Mouse (Mus musculus) intestine, postnatal 0 days (tissue): Measurements from ENCODE around the gene Psma5. TPM values are rescaled to one million over a fixed set of nuclear protein-coding genes. Genes with fewer than 3 reads are reported as not detected.

Experiments used
- ATAC-seq: fragments of 200-750 bp; cut with Nextera tagmentation; 2 replicates; pipeline ENCODE4 v1.8.0; 2017; ENCODE audit warnings: mild to moderate bottlenecking, moderate TSS enrichment, moderate library complexity
- H3K27ac ChIP-seq: fragments of 300-500 bp; sonication (generic); 2 replicates; pipeline ENCODE4 v1.5.1; 2014; ENCODE audit warnings: mild to moderate bottlenecking, low read depth, low read length, moderate library complexity
- H3K27me3 ChIP-seq: fragments of 300-500 bp; sonication (generic); replicated peaks from 2 replicates; pipeline ENCODE4 v1.6.1; 2014; ENCODE audit warnings: low read length, mixed read lengths; ENCODE audit not compliant: control insufficient read depth, insufficient read depth
- H3K36me3 ChIP-seq: fragments of 300-500 bp; sonication (generic); 2 replicates; pipeline ENCODE4 v1.6.1; 2014; ENCODE audit warnings: mild to moderate bottlenecking, moderate library complexity; ENCODE audit not compliant: control insufficient read depth, insufficient read depth
- H3K4me1 ChIP-seq: fragments of 300-500 bp; sonication (generic); replicated peaks from 2 replicates; pipeline ENCODE4 v1.6.1; 2014; ENCODE audit warnings: antibody characterized with exemption, low read length, mixed read lengths; ENCODE audit not compliant: control insufficient read depth, insufficient read depth
- H3K4me2 ChIP-seq: fragments of 300-500 bp; sonication (generic); replicated peaks from 2 replicates; pipeline ENCODE4 v1.6.1; 2014; ENCODE audit warnings: low read depth, mild to moderate bottlenecking, moderate library complexity
- H3K4me3 ChIP-seq: fragments of 300-500 bp; sonication (generic); 2 replicates; pipeline ENCODE4 v1.5.1; 2014; ENCODE audit warnings: low read depth, low read length
- H3K9ac ChIP-seq: fragments of 300-500 bp; sonication (generic); 2 replicates; pipeline ENCODE4 v1.6.1; 2014; ENCODE audit warnings: mild to moderate bottlenecking, low read depth, low read length
- H3K9me3 ChIP-seq: fragments of 300-500 bp; sonication (generic); 2 replicates; pipeline ENCODE4 v1.6.1; 2016; ENCODE audit warnings: mixed run types; ENCODE audit not compliant: control insufficient read depth
- CTCF ChIP-seq: sonication (generic); IDR thresholded peaks from 2 replicates; pipeline ENCODE4 v1.5.1; 2016; ENCODE audit warnings: low read depth, mild to moderate bottlenecking, control low read depth, antibody characterized with exemption, moderate library complexity
- WGBS: fragments of 180-500 bp; shearing (Covaris S2); extraction: QIAGEN DNeasy Blood & Tissue Kit; methylation state at CpG from one replicate; pipeline ENCODE4 v1.1.7; 2014; 5-methylcytosine and 5-hydroxymethylcytosine counted together
- polyA plus RNA-seq: library from polyadenylated mRNA; unstranded; fragments of >200 nt; fragmentation: Nextera tagmentation; extraction: Ambion mirVana; gene quantifications from 2 replicates; pipeline ENCODE4 v1.2.1, GENCODE M21; 2015

The Psma5 gene
- 166 and 179 TPM in 2 replicates for polyA plus RNA-seq

DNA sequence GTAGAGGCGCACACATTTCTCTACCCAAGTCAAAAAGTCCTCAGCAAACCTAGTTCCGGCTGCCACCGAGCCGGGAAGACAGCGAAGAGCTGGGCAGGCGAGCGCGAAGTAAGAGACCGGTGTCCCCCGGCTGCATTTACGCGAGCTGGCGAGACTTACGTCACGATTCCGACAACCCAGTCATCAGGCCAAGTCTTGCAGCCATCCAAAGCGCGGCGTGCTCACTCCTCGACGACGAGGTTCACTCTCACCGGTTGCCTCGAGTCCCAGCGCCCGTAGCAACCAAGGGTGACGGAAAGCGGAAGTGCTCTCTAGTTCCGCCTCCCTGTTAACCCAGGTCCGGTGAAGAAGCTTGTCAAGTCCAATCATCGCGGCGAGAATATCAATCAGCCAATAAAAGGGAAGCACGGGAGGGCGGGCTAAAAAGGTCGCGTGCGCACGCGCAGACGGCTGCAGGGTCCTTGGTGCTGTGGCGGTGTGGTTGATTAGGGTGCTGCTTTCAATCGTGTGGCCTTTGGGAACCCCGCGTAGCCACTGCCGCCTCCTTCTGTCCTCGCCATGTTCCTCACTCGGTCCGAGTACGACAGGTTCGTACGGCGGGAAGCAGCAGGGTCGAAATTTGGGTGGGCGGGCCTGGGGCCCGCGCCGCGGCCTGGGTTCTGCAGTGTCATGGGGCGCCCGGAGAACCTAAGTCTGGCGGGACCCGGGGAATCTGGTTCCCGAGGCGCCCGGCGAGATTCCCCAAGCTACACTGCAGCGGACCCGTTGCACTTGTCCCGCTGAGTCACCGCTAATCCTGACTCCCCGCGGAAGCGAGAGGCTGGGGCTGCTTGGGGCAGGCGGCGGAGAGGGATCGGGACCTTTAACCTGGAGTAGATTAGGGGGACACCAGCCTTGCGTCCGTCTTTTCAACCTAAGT lies at the start of gene Psma5:
Gene Psma5 (plus strand): TSS at position 208 of the 919 bp plus-strand sequence.
- under 1% methylated on average over 78 of the region's 79 CpGs for WGBS
- peak within 1 kb of the TSS; percentile 91 for H3K4me3 ChIP-seq
- H3K36me3 ChIP-seq = peaks cover 3% of the 10 kb centered on the region; the same call in 1 of the 2 replicates
- peak; percentile 99 for ATAC-seq
- peak within 1 kb of the TSS; percentile 71 for H3K27ac ChIP-seq
- no peaks in the 10 kb centered on the region for H3K27me3 ChIP-seq
- peak within 1 kb of the TSS; percentile 83 for H3K9ac ChIP-seq
- peak within 1 kb of the TSS; percentile 86 for H3K4me2 ChIP-seq
- TF ChIP-seq CTCF = no peak
- no peaks in the 10 kb centered on the region for H3K9me3 ChIP-seq
- no peaks in the 10 kb centered on the region for H3K4me1 ChIP-seq

DNA sequence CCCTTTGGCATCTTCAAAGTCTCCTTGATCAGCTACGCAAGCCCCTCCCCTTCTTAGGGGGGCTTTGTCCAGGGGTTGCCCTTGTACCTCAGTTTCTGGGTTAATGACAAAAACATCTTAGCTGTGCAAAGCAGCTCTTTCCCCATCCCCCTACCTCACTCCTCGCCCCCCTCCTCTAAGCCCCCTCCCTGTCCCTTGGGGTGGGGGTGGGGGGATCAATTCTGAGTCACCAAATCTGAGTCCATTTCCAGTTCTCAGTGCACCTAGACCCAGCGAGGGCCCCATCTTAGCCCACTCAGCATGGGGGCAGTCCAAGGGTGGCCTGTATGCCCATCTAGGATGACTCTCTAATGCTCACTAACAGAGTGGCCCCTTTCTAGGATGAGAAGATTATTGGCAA lies 47.7 kb upstream of the Psma5 start:
- no peak for ATAC-seq
- H3K36me3 ChIP-seq = peaks cover 22% of the 10 kb centered on the region
- 81% methylated on average over 3 of the region's 3 CpGs for WGBS
- TF ChIP-seq CTCF = no peak
- H3K27ac ChIP-seq = no peak overlapping the region
- no peaks in the 10 kb centered on the region for H3K9me3 ChIP-seq
- peak overlapping the region; percentile 95 for H3K4me2 ChIP-seq
- peaks cover 5% of the 10 kb centered on the region for H3K4me1 ChIP-seq
- H3K4me3 ChIP-seq = peak overlapping the region; percentile 73; the same call in 1 of the 2 replicates
- H3K27me3 ChIP-seq = no peaks in the 10 kb centered on the region
- H3K9ac ChIP-seq = no peak overlapping the region

DNA sequence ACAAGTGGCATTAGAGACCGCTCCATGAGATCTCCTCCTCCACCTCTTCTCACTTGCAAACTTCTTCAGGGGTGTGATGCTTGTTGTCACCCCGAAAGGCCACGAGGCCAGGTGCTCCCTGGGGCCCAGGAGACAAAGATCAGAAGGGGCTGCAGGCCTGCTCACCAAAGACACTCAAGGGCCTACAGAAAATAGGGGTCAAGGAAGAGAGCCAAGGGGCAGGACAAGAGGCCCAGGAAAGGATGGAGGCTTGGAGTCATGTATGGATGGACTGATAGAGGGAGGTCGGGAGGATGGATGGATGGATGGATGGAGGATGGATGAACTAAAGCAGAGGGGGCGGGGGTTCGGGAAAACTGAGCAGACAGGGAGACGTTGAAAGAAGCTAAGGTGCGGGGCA lies 47.2 kb upstream of the Psma5 start:
- ATAC-seq = no peak
- Histone ChIP-seq H3K36me3 (peaks cover 22% of the 10 kb centered on the region), H3K9me3 (no peaks in the 10 kb centered on the region), H3K4me1 (peaks cover 5% of the 10 kb centered on the region), H3K27me3 (0 out of 2 replicates have a peak, but pooled peaks cover 3% of the 10 kb centered on the region), H3K4me3 (peak overlapping the region; percentile 73), H3K9ac (peak overlapping the region; percentile 75; the same call in 1 of the 2 replicates), H3K27ac (no peak overlapping the region), H3K4me2 (peak overlapping the region; percentile 95)
- WGBS = 7% methylated on average over 8 of the region's 8 CpGs
- no peak for TF ChIP-seq CTCF

DNA sequence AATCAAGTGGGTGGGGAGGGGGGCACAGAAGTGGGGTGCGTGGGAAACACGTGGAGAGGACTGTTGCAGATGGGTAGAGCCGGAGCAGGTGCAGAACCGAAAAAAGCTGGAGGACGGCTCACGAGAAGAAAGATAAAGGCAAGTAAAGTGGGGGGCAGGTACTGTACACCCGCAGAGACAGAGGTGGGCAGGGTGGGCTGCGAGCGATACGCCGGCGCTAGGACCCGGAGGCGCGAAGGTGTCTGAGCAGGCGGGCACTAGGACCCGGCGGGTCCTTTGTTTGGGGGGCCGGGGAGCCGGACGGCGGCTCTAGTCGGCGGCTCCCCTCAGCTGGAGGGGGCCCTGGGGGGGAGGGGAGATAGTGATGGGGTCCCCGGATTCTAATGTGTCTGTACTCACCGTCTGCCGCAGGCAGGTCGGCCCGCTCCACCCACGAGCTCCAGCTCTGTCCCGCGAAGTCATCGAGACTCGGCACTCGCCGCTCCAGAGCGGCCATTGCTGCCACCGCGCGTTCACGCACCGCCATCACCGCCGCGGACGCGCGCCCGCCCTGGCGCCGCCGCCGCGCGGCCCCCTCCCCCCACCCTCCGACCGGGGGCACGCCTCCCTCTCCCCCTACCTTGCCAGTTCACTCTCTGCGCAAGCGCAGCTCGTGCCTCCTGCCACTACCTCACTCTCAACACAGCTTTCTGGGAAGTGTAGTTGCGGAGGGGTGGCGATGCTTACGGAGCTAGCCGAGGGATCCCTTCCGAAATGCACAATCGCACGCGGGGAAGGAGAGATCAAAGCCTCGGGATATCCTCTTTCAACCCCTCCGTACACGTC lies 46.6 kb upstream of the Psma5 start:
- peak overlapping the region; percentile 95 for H3K4me2 ChIP-seq

DNA sequence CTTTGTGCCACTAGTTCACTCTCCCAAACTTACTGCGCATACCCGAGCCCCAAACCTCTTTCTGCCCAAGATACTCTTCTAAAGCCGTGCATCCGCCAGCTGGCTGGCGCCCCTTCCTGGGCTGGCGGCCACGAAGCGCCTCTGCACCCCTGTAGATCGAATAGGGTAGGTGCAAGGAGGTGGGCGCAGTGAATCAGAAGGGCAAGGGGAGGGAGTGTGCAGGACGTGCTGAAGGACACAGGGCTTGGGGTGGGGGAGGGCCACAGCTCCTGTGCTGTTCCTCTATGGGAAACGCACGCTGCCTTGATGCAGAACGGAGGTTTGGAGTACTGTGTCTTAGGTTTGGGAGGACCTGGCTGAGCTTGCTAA lies 46.0 kb upstream of the Psma5 start, which contains the start of gene Atxn7l2:
Gene Atxn7l2 (minus strand): TSS at position 164 of the 369 bp plus-strand sequence.
- TF ChIP-seq CTCF = peak; percentile 62
- Histone ChIP-seq H3K4me3 (peak within 1 kb of the TSS; percentile 73), H3K36me3 (peaks cover 15% of the 10 kb centered on the region), H3K4me1 (peaks cover 5% of the 10 kb centered on the region), H3K9me3 (no peaks in the 10 kb centered on the region), H3K27me3 (0 out of 2 replicates have a peak, but pooled peaks cover 3% of the 10 kb centered on the region), H3K9ac (peak within 1 kb of the TSS; percentile 75), H3K27ac (peak within 1 kb of the TSS; percentile 80), H3K4me2 (peak within 1 kb of the TSS; percentile 95)
- WGBS = 0% methylated on average over 14 of the region's 14 CpGs
- peak; percentile 40 for ATAC-seq

More for the DNA sequence above, 46.6 kb upstream of the Psma5 start:
- Histone ChIP-seq H3K36me3 (peaks cover 21% of the 10 kb centered on the region), H3K27me3 (0 out of 2 replicates have a peak, but pooled peaks cover 3% of the 10 kb centered on the region), H3K27ac (peak overlapping the region; percentile 80), H3K4me1 (peaks cover 5% of the 10 kb centered on the region), H3K4me3 (peak overlapping the region; percentile 73), H3K9me3 (no peaks in the 10 kb centered on the region), H3K9ac (peak overlapping the region; percentile 75)
- ATAC-seq = peak; percentile 92
- TF ChIP-seq CTCF = 0 out of 2 replicates have a peak, but pooled peaks have one; percentile 15
- under 1% methylated on average over 61 of the region's 72 CpGs for WGBS
